Mouse (Mus musculus): ENCODE results near the gene Rab30.
A peak's percentile ranks its signal among the peaks of the same experiment; 100 is the strongest.
"Not testable (repeated sequence)": the region's sequence is repeated elsewhere in the genome, so short reads cannot be mapped to it uniquely, and the experiment has no call there.

Gene Rab30

DNA sequence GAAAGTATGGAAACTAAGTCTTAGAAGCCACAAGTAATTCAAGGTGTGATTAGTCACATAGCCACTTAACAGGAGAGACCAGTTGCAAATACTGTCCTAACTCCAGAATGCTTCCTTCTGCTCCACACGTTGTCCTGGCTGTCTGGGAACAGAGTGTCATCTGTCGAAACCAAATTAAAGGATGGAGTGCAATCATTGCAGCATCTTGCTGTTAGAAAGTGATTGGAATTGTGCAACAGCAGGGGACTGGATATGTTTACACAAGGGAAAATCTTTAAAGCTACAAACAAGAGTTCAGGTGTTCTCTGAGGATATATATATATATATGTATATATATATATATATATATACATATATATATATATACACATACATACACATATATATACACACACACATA is 9.0 kb downstream of the Rab30 start:
- no peak for DNase-seq (ENCODE audit: low read depth, low spot score)

DNA sequence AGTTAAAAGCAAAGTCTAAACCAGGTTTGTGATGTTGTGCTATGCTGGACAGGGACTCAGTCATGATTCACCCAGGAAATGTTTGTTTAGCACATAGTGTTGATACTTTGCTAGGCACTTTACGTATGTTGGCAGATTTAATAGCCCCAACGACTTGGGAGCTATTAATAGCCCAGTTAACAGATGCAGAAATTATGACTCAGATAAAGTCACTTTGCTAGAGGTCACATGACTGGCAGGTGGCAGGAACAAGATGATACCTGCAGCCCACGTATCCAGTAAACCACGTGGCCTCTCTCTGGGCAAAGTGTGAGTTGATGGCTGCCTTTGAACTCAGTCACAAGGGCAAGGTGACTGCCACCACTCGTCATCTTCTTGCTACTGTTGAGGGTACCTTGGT is 16.7 kb downstream of the Rab30 start:
- peak; percentile 66 for DNase-seq (ENCODE audit: low read depth, low spot score)

DNA sequence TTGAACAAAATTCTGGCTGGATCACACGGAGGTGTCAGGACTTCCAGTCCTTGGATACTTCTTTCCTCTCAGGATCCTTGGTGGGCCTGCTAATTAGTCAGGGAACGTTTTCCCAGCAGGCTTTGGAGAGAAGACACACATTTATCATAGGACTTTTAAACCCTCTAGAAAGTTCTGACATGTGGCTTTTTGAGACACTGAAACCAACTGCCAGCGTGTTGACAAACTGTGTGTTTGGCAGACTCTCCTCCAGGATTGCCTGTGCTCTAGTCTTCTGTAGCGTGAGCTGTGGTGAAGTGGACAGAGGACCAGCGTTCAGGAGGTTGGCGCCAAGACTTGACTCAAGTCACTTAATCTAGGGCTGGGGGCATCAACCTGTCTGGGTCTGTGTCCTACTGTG is 19.2 kb downstream of the Rab30 start:
- DNase-seq (ENCODE audit: low read depth, low spot score): no peak

DNA sequence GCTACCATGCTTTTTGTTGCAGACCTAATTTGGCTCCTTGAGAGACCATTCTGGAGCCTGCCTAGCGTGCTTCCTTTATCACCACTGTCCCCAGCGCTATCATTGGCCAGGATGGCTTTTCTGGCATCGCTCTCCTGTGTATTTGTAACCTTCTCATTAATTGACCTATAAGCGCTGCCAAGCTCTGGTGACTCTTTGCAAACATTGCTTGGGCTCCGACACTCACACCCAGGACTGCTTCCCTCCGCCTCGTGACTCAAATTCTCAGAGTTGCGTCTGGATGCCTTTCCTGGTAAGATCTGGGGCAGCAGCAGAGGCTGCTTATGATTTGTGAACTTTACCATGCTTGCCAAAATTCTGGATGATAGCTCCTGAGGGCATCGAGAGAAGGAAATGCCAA is 19.8 kb downstream of the Rab30 start:
- peak; percentile 74 for DNase-seq (ENCODE audit: low read depth, low spot score)

DNA sequence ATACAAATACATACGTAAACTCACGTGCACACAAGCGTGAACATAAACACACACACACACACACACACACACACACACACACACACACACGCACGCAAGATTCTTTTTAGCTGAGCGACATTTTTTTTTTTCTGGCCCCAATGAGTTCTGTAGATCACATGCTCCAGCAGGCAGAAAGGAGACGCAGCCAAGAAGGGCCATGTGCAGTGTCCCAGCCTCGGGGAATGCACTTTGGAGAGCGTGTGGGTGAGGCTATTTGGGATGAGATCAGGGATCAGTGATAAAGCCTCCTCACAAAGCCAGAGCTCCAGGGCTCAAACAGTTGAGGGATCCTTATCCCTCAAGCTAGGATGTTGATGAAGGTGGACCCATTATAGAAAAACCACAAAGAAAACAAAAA is 24.0 kb downstream of the Rab30 start:
- DNase-seq (ENCODE audit: low read depth, low spot score): peak; percentile 87

DNA sequence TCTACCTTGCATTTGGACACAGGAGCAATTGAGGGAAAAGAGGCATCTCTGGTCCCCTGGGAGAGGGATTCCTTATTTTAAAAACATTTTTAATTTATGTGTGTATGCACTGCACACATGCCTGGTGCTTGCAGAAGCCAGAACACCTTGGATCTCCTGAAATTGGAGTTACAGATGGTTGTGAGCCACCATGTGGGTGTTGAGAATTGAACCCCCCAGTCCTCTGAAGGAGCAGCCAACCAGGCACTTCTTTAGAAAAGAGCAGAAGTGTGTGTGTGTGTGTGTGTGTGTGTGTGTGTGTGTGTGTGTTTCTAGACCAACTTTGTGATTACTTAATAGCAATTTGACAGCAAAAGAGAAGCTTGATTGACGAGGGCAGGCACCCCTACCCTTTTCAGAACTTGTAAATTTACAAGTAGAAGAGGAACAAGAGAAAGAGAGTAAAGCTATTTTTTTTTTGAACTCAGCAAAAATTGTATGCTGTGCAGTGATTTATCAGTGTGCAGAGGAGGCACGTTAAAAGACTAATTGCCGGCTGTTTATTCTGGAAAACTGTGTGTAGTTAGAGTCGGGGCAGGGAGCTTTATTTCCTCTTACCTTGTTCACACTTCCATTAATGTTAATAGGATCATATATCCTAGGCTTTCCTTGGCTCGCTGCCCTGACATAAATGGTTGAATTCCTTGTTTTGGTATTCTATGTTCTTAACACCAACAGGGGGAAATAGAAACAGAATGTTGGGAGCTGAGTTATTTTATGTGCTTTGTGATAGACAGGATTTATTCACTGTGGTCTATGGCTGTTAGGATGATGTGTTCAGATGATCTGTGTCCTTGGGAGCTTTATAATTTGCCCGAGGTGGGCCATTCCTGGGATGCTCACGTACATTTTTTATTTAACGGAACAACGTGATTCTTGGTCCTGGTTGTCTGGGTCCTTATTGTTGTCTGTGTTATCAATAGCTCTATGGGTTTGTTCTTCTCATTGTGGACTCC is 25.0 kb downstream of the Rab30 start:
- DNase-seq (ENCODE audit: low read depth, low spot score): peak; percentile 78

DNA sequence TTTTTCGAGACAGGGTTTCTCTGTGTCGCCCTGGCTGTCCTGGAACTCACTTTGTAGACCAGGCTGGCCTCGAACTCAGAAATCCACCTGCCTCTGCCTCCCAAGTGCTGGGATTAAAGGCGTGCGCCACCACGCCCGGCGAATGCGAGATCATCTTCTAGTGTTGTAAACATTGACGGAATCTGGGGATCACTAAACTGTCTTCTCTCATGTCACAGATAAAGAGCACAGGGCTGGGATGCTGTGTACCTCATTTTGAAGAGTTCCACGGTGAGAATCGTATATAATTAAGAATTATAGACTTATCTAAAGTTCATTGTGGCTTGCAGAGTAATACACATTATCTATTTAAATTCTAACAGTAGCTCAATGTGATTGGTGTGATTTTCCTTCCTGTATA is 26.7 kb downstream of the Rab30 start:
- DNase-seq (ENCODE audit: low read depth, low spot score): not testable (repeated sequence)

DNA sequence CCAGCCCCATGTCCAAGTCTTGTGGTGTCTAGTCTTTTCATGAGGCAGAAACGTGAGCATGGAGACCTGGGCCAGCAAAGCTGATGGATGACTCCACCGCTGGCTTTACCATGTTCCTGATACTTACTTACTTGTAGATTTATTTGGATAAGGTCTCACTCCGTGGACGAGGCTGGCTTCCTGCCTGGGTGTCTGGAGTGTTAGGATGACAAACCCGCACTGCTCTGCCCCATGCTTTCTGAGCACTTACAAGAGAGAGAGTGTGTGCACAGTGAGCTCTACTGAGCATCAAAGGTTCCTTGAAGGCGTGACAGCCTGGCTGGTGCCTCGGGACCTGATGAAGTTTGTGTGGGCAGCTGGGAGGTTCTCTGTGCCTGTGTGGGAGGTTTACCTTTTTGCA is 27.5 kb downstream of the Rab30 start:
- DNase-seq (ENCODE audit: low read depth, low spot score): peak; percentile 81

DNA sequence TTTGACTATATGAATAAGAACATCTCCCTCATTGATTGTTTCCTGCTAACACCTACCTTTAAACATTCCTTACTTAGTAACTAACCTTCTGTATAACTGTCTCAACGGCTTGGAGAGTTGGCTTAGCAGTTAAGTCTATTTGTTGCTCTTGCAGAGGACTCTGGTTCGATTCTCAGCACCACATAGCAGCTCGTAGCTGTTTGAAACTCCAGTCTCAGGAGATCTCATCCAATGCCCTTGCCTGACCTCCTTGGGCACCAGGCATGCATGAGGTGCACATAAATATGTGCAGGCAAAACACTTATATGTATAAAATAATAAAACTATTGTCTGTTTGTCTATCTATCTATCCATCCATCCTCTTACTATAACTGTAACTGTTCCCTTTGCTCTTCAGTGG is 31.6 kb downstream of the Rab30 start:
- DNase-seq (ENCODE audit: low read depth, low spot score): no peak

DNA sequence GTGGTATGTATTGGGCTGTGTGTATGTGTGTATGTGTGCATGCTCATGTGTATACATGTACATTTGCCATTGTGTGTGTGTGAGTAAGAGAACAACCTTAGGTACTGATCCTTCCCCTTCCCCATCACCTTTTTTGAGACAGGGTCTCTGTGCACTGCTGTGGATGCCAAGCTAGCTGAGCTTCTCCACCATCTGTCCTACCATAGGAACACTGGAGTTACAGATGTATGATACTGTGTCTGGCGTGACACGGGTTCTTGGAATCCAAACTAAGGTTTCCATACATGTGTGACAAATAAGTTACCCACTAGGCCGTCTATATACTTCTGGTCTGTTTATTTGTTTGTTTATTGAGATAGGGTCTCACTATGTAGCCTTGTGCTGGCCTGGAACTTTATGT is 32.2 kb downstream of the Rab30 start:
- no peak for DNase-seq (ENCODE audit: low read depth, low spot score)

DNA sequence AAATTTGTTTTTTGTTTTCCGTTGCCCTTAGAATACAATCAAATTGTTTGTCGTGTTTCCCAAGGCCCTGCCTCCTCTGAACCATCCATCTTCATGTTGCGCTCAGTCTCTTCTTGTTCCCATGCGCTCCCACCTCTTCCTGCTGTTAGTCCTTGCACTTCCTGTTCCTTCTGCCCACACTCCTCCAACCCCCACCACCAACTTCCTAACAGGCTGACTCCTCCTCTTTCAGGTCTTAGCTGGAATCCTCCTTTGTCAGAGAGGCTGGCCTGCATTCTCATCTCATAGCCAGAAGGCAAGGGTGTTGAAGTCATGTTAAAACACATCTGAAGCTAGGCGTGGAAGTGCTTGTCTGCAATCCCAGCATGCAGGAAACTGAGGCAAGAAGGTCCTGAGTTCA is 33.3 kb downstream of the Rab30 start:
- DNase-seq (ENCODE audit: low read depth, low spot score): no peak

DNA sequence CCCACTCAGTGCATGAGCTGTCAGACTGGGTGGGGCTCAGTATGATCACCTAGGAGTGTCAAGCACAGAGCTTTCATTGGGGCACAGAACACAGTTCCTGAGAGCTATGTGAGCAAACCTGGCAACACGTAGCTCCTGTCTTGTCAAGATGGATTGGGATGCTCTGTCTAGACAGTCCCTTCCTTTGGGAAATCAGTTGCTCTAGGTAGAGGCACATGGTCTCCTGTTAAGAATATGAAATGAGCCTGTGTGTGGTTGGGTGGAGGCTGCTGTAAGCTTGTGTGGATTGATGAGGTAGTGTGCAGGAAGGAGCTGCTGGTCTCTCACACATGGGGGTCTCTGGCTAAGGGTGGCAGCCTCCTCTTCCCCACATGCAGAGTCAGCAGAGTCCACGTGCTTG is 34.3 kb downstream of the Rab30 start:
- peak; percentile 49 for DNase-seq (ENCODE audit: low read depth, low spot score)

DNA sequence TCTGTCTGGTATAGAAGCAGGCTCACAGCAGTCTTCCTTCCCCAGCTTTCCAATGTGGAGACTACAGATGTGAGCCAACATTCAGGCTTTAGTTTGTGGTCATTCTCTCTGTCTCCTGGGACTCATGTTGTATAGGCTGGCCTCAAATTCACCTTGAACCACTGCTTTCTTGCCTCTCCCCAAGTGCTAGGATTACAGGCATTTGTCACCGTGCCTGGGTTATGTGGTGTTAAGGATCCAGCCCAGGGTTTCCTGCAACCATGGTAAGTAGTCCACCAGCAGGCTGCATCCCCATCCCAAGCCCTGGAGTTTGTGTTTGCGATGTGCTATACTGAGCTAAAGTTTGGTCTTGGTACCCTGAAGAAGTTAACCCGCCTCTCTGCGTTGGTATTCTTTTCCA is 35.2 kb downstream of the Rab30 start:
- DNase-seq (ENCODE audit: low read depth, low spot score): no peak

DNA sequence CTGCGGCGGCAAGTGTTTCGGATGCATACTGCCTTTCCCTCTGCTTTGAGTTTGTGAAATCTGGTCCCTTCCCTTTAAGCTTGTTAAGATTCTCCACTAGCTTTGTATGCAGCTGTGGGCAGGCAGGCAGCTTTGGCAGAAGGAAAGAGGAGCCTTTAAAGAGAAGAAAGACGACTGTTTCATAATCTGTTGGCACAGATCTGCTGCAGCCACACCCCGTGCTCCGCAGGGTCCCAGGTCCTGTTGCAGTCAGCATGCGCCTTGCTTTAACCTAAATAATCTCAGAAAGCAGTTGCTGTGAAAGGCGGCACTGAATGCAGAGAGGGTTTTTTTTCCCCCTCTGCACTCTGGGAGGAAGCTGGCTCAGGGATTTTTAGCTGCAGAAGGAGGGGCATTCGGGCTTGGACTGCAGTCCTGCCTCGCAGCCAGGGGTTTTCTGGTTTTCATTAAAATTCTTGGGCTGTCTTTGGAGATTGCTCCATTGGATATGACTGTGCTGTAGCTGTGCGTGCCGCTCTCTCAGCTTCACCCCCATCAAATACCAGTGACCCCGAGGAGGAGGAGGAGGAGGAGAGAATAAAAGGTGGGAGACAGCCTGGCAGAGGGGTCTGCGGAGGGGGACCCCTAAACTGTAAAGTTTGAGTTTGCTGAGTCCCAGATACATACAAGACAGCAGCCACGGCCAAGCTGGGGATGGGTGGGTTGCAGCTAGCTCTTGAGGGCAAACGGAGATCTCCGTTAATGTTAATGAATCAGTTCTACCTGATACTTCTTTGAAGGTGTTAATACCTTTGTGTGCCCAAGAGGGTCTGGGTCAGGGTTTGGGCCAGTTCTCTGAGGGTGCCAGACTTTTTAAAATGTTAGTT is 35.9 kb downstream of the Rab30 start:
- DNase-seq (ENCODE audit: low read depth, low spot score): peak; percentile 84

DNA sequence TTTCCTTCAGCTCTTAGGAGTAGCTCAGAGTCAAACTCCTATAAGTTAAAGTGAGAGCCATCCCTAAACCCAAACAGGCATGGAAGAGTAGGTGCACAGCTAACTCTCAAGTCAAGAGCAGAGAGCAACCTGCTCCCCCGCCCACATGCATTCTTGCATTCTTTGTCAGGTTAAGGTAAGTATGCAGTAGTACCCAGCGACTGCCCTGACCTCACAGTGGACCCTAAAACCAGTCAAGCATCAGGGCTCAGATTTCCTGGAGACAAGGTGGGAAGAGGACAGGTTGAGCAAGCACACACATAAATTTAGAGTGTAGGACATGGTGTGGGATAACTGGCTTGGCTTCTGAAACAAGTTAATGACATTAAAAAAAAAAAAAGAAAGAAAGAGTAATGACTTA is 37.7 kb downstream of the Rab30 start:
- no peak for DNase-seq (ENCODE audit: low read depth, low spot score)

DNA sequence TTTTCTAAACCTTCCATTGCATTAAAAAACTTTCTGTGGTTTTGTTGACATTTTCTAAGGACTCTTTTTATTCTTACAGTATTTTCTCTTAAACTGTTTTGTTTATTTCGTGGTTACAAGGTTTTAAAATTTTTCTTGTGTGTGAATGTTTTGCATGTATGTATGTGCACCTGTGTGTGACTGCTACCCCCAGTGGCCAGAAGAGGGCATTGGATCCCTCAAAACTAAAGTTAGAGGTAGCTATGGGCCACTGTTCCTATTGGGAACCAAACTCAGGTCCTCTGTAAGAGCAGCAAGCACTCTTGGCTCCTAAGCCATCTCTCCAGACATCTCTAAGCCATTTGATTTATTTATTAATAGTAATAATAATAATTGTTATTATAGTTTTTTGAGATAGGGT is 40.0 kb downstream of the Rab30 start:
- DNase-seq (ENCODE audit: low read depth, low spot score): no peak

DNA sequence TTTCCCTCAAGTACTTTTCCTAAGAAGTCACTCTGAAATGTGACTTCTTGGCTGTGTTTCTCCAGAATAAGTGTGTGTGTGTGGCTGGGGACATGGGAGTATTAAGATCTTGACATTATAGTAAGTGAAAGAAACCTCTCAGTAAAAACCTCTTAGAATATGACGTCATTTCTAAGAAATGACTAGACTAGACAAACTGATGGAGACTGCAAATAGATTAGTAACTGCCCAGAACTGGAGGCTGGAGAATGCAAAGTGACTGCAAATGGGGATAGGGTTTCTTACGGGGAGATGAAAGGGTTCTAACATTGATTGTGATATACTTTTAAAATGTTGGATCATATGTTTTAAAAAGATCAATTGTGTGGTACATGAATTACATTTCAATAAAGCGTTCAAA is 40.5 kb downstream of the Rab30 start:
- DNase-seq (ENCODE audit: low read depth, low spot score): no peak

DNA sequence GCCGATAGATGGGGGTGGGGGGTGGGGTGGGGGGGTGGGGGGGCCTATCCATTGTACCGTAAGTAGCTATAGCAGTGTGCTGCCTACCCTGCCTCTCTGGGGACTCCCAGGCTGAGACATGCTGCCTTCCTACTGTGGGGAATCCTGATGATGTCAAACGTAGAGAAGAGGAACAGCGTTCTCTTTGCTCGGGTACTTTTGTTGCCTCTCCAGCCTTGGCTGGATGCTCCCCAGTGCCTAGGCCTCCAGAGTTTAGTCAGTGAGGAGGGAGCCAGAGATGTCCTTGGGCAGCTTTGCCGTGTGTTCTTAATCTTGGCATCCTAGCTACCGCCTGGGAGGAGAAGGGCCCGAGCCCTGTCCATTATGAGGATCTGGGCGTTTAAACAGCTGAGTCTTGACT is 41.1 kb downstream of the Rab30 start:
- peak; percentile 34 for DNase-seq (ENCODE audit: low read depth, low spot score)

DNA sequence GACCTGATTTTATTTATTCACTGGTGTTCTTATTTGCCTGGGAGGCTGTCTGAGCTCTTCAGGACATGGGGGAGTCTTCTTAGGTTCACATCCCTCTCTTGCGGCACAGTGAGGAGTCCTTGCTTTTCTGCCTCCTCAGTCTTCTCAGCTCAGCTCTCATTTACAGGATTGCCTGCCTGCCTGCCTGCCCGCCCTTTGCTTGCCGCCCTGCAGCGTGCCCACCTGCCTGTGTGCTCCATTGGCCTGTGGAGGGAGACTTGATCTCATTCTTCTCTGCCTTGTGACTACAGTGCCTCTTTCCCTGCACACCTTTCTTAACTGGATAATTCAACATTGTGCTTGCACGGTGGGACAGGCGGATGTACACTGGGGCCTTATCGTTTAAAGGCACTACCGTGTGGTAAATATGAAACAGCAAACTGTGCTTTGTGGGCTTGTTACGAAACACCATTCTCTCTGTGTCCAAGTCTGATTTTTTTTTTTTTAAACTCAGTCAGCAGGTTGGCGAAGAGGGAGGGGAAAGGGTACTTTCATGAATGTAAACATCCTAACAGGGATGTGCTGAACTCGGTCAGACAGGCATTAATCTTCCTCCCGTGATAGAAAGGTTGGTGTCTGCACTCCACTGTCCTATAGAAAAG is 41.9 kb downstream of the Rab30 start:
- DNase-seq (ENCODE audit: low read depth, low spot score): peak; percentile 78

DNA sequence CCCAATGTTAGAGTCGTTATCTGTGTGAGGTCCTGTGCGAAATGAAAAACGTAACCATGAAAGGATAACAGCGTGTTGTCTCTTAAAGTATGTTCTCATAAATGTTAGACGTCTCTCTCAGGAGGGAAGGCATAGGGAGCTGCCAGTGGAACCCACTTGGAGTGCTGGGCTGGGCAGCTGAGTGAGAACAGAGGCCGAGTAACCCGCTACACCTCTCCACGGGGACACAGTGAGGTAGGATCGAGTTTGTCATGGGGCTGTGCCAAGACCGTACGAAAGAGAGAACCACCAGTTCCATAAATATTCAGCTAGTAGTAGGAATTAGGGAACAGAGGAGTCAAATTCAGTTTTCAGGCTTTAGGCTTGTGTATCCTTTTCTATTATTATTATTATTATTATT is 42.5 kb downstream of the Rab30 start:
- DNase-seq (ENCODE audit: low read depth, low spot score): no peak

DNA sequence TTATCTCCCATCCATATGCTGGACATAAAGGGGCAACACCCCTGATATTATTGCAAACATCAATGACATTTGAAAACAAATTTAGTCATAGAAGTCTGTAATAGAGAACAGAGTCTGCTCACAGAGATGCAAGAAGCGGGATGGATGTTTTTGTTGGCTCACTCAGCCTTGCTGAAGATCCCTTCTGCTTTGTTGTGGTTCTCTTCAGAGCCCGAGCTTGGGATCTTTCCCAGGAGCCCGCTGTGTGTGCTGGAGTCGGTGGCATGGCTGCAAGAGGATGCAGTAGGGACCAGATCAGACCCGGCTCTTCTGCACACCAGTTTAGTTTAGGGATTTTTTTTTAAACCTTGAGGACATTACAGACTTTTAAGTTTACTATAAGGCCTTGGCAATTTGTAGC is 54.3 kb downstream of the Rab30 start:
- DNase-seq (ENCODE audit: low read depth, low spot score): peak; percentile 87

DNA sequence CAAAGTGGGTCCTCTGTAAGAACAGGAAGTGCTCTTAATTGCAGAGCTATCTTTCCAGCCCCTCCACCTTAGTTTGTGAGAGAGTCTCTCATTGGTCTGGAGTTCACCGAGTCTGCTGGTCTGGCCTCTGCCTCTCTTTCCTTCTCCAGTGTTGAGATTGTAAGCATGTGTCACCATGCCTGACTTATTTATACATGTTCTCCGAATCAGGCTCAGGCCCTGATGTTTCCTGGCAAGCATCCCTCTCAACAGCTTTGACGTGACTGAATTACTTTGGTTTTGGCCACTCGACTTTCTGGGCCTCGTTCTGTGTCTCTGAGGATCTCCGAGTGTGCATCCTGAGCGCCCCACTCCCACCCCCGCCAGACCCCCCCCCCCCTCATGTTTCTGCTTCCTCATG is 55.4 kb downstream of the Rab30 start:
- peak; percentile 31 for DNase-seq (ENCODE audit: low read depth, low spot score)
